Mouse (Mus musculus) liver, embryonic 14.5 days (tissue): ENCODE measurements at regions not wholly inside any gene's neighbourhood (a gene's known extent, or its start where the extent isn't known, plus 50 kb on each side); places are given as distances from the start of the nearest gene placed in this dataset.

Source experiments
- CTCF ChIP-seq: IDR thresholded peaks from 2 replicates; pipeline ENCODE4 v1.5.1; 2016; ENCODE audit warnings: antibody characterized with exemption, low read depth, control low read depth
- EP300 ChIP-seq: IDR thresholded peaks from 2 replicates; pipeline ENCODE4 v1.6.1; 2016; ENCODE audit warnings: antibody characterized with exemption, low read depth

GRCm38 (mm10) chr17:66246031-66246534 lies 122.8 kb downstream of the Ddx11 start:
- TF ChIP-seq CTCF (no peak), EP300 (no peak)
